26 mouse cellular contexts compared by ENCODE assay signal in genomic region chr15:102500479-102500878, GRCm38 (mm10). TPM values are rescaled to one million over a fixed set of nuclear protein-coding genes. Genes with fewer than 3 reads are reported as not detected.
DNase-seq lines count a peak whose midpoint lies in the region; ATAC-seq and TF ChIP-seq lines count a peak whose summit lies in the region.
"Had no signal": no experiment of that assay in that cellular context is flagged by ENCODE, and none has a peak within 500 bp of the region (broad histone marks: within the 10 kb centered on the region; RNA-seq: fewer than 3 reads in every experiment).

No protein-coding gene starts in this region.

- TF ChIP-seq EP300 in CH12.LX (IDR thresholded peaks at IDR 0.05; ENCODE audit: low read length): no peak

- H3K9ac ChIP-seq in forebrain, embryonic 12.5 days: no peak overlapping the region
- H3K9ac ChIP-seq in forebrain, embryonic 15.5 days (replicated peaks): no peak overlapping the region
- H3K9ac ChIP-seq in CH12.LX (ENCODE audit: insufficient read depth, low read depth): no peak overlapping the region
- H3K9ac ChIP-seq in forebrain, embryonic 14.5 days (ENCODE audit: low read length): no peak overlapping the region
- H3K9ac ChIP-seq: embryonic facial prominence, embryonic 12.5 days; forebrain, postnatal 0 days had no signal

- TF ChIP-seq RAD21 in CH12.LX (IDR thresholded peaks at IDR 0.05; ENCODE audit: low read depth, low read length): no peak

- 95% methylated on average over 5 of the region's 5 CpGs for WGBS in forebrain, embryonic 12.5 days
- WGBS in forebrain, embryonic 15.5 days: 90% methylated on average over 5 of the region's 5 CpGs
- 87% methylated on average over 5 of the region's 5 CpGs for WGBS in forebrain, embryonic 14.5 days

- TF ChIP-seq CTCF in layer of hippocampus, adult 2 months (conservative IDR thresholded peaks at IDR 0.05): no peak
- TF ChIP-seq CTCF in CH12.LX (conservative IDR thresholded peaks at IDR 0.05 in 1 of 2, IDR thresholded peaks at IDR 0.05 in 1 of 2; ENCODE audit: low read depth in 2 of 2, low read length in 2 of 2): no peak

- H3K4me2 ChIP-seq in forebrain, embryonic 12.5 days: no peak overlapping the region
- no peak overlapping the region for H3K4me2 ChIP-seq in forebrain, embryonic 15.5 days (replicated peaks)
- H3K4me2 ChIP-seq in CH12.LX (ENCODE audit: insufficient read depth, low read depth, poor library complexity, severe bottlenecking) (no peak overlapping the region), myocyte (ENCODE audit: low read depth) (no peak overlapping the region)
- no peak overlapping the region for H3K4me2 ChIP-seq in forebrain, embryonic 14.5 days (ENCODE audit: low read length)
- H3K4me2 ChIP-seq: embryonic facial prominence, embryonic 12.5 days had no signal

- no peak overlapping the region for H3ac ChIP-seq in myocyte (ENCODE audit: control insufficient read depth, insufficient read length)

- TF ChIP-seq POLR2A in CH12.LX (IDR thresholded peaks at IDR 0.05; ENCODE audit: low read depth, low read length) (peak; percentile 31; the same call in 1 of the 2 replicates), myocyte (IDR thresholded peaks at IDR 0.05; ENCODE audit: insufficient read length, low read depth) (no peak)

- no peak overlapping the region for H3K27ac ChIP-seq in forebrain, embryonic 12.5 days
- no peak overlapping the region for H3K27ac ChIP-seq in forebrain, embryonic 15.5 days (replicated peaks)
- H3K27ac ChIP-seq in layer of hippocampus, adult 2 months: peak overlapping the region; percentile 76; the same call in 1 of the 2 replicates
- no peak overlapping the region for H3K27ac ChIP-seq in CH12.LX (ENCODE audit: insufficient read depth, low read depth)
- no peak overlapping the region for H3K27ac ChIP-seq in forebrain, embryonic 14.5 days (ENCODE audit: low read depth, low read length)
- H3K27ac ChIP-seq: embryonic facial prominence, embryonic 10.5 days; embryonic facial prominence, embryonic 12.5 days had no signal

- in situ Hi-C loops in CH12.LX (cut with MboI; ENCODE audit: low pct_ligation_motif_present, low pct_unique_long_range_greater_than_20kb, low sequenced_read_pairs): no loop called here

- no peak for DNase-seq in layer of hippocampus, adult 2 months (ENCODE audit: low spot score in 2 of 2)
- DNase-seq in layer of hippocampus, adult 11-12 months (ENCODE audit: low spot score): no peak
- DNase-seq in CH12.LX (ENCODE audit: extremely low read depth): no peak
- DNase-seq in gastrocnemius, postnatal 10 days: no peak
- DNase-seq in forebrain, embryonic 14.5 days (ENCODE audit: low spot score): no peak
- DNase-seq: adrenal gland, adult 8-10 months; adrenal gland, postnatal 14 days; adrenal gland, postnatal 36 days; B cell, adult 2 months; cerebellum, adult 11-12 months; cerebellum, adult 2 months; cerebellum, postnatal 10 days; cerebellum, postnatal 25 days; forebrain, postnatal 0 days had no signal

- dilution Hi-C loops in CH12.LX (cut with MboI; ENCODE audit: extremely low pct_ligation_motif_present, extremely low pct_unique_long_range_greater_than_20kb, low sequenced_read_pairs): no loop called here

- H3K79me2 ChIP-seq in CH12.LX (replicated peaks; ENCODE audit: control insufficient read depth, extremely low read depth, insufficient read depth, poor library complexity, severe bottlenecking) (peaks cover 11% of the 10 kb centered on the region), myocyte (ENCODE audit: control insufficient read depth, insufficient read depth) (peaks cover 21% of the 10 kb centered on the region)

- H3K27me3 ChIP-seq in forebrain, embryonic 12.5 days: no peaks in the 10 kb centered on the region
- no peaks in the 10 kb centered on the region for H3K27me3 ChIP-seq in forebrain, embryonic 15.5 days
- H3K27me3 ChIP-seq in CH12.LX (replicated peaks): no peaks in the 10 kb centered on the region
- no peaks in the 10 kb centered on the region for H3K27me3 ChIP-seq in myocyte (ENCODE audit: control insufficient read depth, insufficient read depth, insufficient read length)
- H3K27me3 ChIP-seq in forebrain, embryonic 14.5 days (replicated peaks; ENCODE audit: control insufficient read depth, insufficient read depth, low read length): no peaks in the 10 kb centered on the region
- H3K27me3 ChIP-seq: embryonic facial prominence, embryonic 12.5 days; Patski had no signal

- peaks cover 94% of the 10 kb centered on the region for H3K36me3 ChIP-seq in forebrain, embryonic 12.5 days (replicated peaks)
- peaks cover 90% of the 10 kb centered on the region for H3K36me3 ChIP-seq in forebrain, embryonic 15.5 days
- H3K36me3 ChIP-seq in CH12.LX (replicated peaks in 1 of 2; ENCODE audit: control insufficient read depth in 1 of 2, insufficient read depth in 1 of 2, low read length in 1 of 2) (peaks cover 78 to 95% of the 10 kb centered on the region in 2 experiments), myocyte (ENCODE audit: control insufficient read depth, insufficient read depth) (peaks cover 93% of the 10 kb centered on the region)
- H3K36me3 ChIP-seq in forebrain, embryonic 14.5 days (ENCODE audit: control insufficient read depth, insufficient read depth, low read length): peaks cover 97% of the 10 kb centered on the region

- no peaks in the 10 kb centered on the region for H3K4me1 ChIP-seq in forebrain, embryonic 12.5 days
- H3K4me1 ChIP-seq in forebrain, embryonic 15.5 days: no peaks in the 10 kb centered on the region
- H3K4me1 ChIP-seq in CH12.LX (ENCODE audit: control insufficient read depth in 1 of 2, insufficient read depth in 2 of 2): no peaks in the 10 kb centered on the region; a peak in 1 of 4 replicates
- no peaks in the 10 kb centered on the region for H3K4me1 ChIP-seq in forebrain, embryonic 14.5 days (ENCODE audit: control insufficient read depth, insufficient read depth, low read length)
- H3K4me1 ChIP-seq: embryonic facial prominence, embryonic 12.5 days had no signal

- ATAC-seq in forebrain, embryonic 12.5 days (ENCODE audit: low FRiP score): 0 out of 2 replicates have a peak, but pooled peaks have one; percentile 10
- no peak for ATAC-seq in forebrain, embryonic 15.5 days (replicated peaks)
- no peak for ATAC-seq in forebrain, embryonic 14.5 days
- ATAC-seq: activated CD4-positive, CD25-positive, alpha-beta regulatory T cell, adult 4 months; CD4-positive, CD25-positive, alpha-beta regulatory T cell, adult 4 months; Patski had no signal

- no peaks in the 10 kb centered on the region for H3K9me3 ChIP-seq in forebrain, embryonic 12.5 days
- H3K9me3 ChIP-seq in forebrain, embryonic 15.5 days: no peaks in the 10 kb centered on the region
- no peaks in the 10 kb centered on the region for H3K9me3 ChIP-seq in CH12.LX (replicated peaks; ENCODE audit: low read length)
- H3K9me3 ChIP-seq in forebrain, embryonic 14.5 days (replicated peaks; ENCODE audit: control insufficient read depth, low read length): no peaks in the 10 kb centered on the region
- H3K9me3 ChIP-seq: embryonic facial prominence, embryonic 10.5 days; embryonic facial prominence, embryonic 12.5 days had no signal

- H3K4me3 ChIP-seq in forebrain, embryonic 12.5 days (replicated peaks): no peak overlapping the region
- H3K4me3 ChIP-seq in forebrain, embryonic 15.5 days: no peak overlapping the region
- H3K4me3 ChIP-seq in layer of hippocampus, adult 2 months: no peak overlapping the region
- H3K4me3 ChIP-seq in CH12.LX (replicated peaks in 1 of 3; ENCODE audit: low read depth in 2 of 3, low read length in 2 of 3, poor library complexity in 1 of 3) (no peak overlapping the region), myocyte (no peak overlapping the region)
- no peak overlapping the region for H3K4me3 ChIP-seq in forebrain, embryonic 14.5 days (ENCODE audit: low read depth, low read length)
- H3K4me3 ChIP-seq: embryonic facial prominence, embryonic 10.5 days; embryonic facial prominence, embryonic 12.5 days had no signal

RNA-seq across cellular contexts. Expression of gene Gm10337, which starts 3.0 kb away (rescaled TPM):
- 3.9 and 7.9 TPM in 2 replicates for polyA plus RNA-seq in forebrain, embryonic 12.5 days (2016; fragmentation: Nextera tagmentation; extraction: Ambion mirVana)
- polyA plus RNA-seq in forebrain, embryonic 15.5 days (2015; fragmentation: Nextera tagmentation; extraction: Ambion mirVana): 6.0 and 6.1 TPM in 2 replicates
- total RNA-seq in layer of hippocampus, adult 2 months (2021): not detected
- total RNA-seq in CH12.LX (2012; rRNA removed): not detected in 2 replicates
- not detected in 2 replicates for total RNA-seq in CH12.LX (2014; rRNA removed)
- polyA plus RNA-seq in CH12.LX (2012; ENCODE audit: insufficient read length, low read depth): not detected in 2 replicates
- polyA plus RNA-seq in myocyte (2012; fragmentation: generic; extraction: Trizol): not detected
- total RNA-seq in gastrocnemius, postnatal 10 days (2021): not detected
- 13.4 TPM in 1 of 2 replicates, not detected in the other for polyA plus RNA-seq in forebrain, embryonic 14.5 days (2014; fragmentation: Nextera tagmentation; extraction: Ambion mirVana)
- total RNA-seq: adrenal gland, adult 18-20 months; adrenal gland, postnatal 14 days; adrenal gland, postnatal 36 days; ES-E14; forebrain, postnatal 0 days had no signal
- polyA plus RNA-seq: activated CD4-positive, CD25-positive, alpha-beta regulatory T cell, adult 4 months; CD4-positive, CD25-positive, alpha-beta regulatory T cell, adult 4 months; cerebellum, adult 2 months; cortical plate, adult 2 months; embryonic facial prominence, embryonic 12.5 days; forebrain, embryonic 11.5 days had no signal

RNA-seq across cellular contexts. Expression of gene Map3k12, which starts 16.4 kb away (rescaled TPM):
- polyA plus RNA-seq in forebrain, embryonic 12.5 days (2016; fragmentation: Nextera tagmentation; extraction: Ambion mirVana): 39.4 and 40.1 TPM in 2 replicates
- polyA plus RNA-seq in forebrain, embryonic 15.5 days (2015; fragmentation: Nextera tagmentation; extraction: Ambion mirVana): 55.3 and 55.9 TPM in 2 replicates
- 10 to 100 TPM; 95.0 to 99.9 TPM for total RNA-seq in layer of hippocampus, adult 2 months (2021)
- total RNA-seq in CH12.LX (2012; rRNA removed) (2.8 and 3.0 TPM in 2 replicates), CH12.LX (2014; rRNA removed) (1.4 and 1.5 TPM in 2 replicates)
- polyA plus RNA-seq in CH12.LX (2012; ENCODE audit: insufficient read length, low read depth) (2.3 and 3.0 TPM in 2 replicates), myocyte (2012; fragmentation: generic; extraction: Trizol) (5.9 TPM)
- 1 to 10 TPM; 3.8 to 4.9 TPM for total RNA-seq in gastrocnemius, postnatal 10 days (2021)
- polyA plus RNA-seq in forebrain, embryonic 14.5 days (2014; fragmentation: Nextera tagmentation; extraction: Ambion mirVana): 28.6 and 36.9 TPM in 2 replicates

RNA-seq across cellular contexts. Expression of gene Tarbp2, which starts 17.5 kb away (rescaled TPM):
- 91.9 and 93.5 TPM in 2 replicates for polyA plus RNA-seq in forebrain, embryonic 12.5 days (2016; fragmentation: Nextera tagmentation; extraction: Ambion mirVana)
- 102 and 103 TPM in 2 replicates for polyA plus RNA-seq in forebrain, embryonic 15.5 days (2015; fragmentation: Nextera tagmentation; extraction: Ambion mirVana)
- 10 to 100 TPM; 36.2 to 37.7 TPM for total RNA-seq in layer of hippocampus, adult 2 months (2021)
- total RNA-seq in CH12.LX (2012; rRNA removed): 75.6 and 95.5 TPM in 2 replicates
- total RNA-seq in CH12.LX (2014; rRNA removed): 53.1 and 62.2 TPM in 2 replicates
- 105 and 136 TPM in 2 replicates for polyA plus RNA-seq in CH12.LX (2012; ENCODE audit: insufficient read length, low read depth)
- polyA plus RNA-seq in myocyte (2012; fragmentation: generic; extraction: Trizol): 76.2 TPM
- total RNA-seq in gastrocnemius, postnatal 10 days (2021): 10 to 100 TPM; 45.7 to 49.2 TPM
- polyA plus RNA-seq in forebrain, embryonic 14.5 days (2014; fragmentation: Nextera tagmentation; extraction: Ambion mirVana): 83.9 and 90.7 TPM in 2 replicates

RNA-seq across cellular contexts. Expression of gene Npff, which starts 24.3 kb away (rescaled TPM):
- 2.7 and 2.9 TPM in 2 replicates for polyA plus RNA-seq in forebrain, embryonic 12.5 days (2016; fragmentation: Nextera tagmentation; extraction: Ambion mirVana)
- polyA plus RNA-seq in forebrain, embryonic 15.5 days (2015; fragmentation: Nextera tagmentation; extraction: Ambion mirVana): 2.4 and 2.5 TPM in 2 replicates
- 1 to 10 TPM; 5.5 TPM for total RNA-seq in layer of hippocampus, adult 2 months (2021)
- total RNA-seq in CH12.LX (2012; rRNA removed) (0.76 and 1.0 TPM in 2 replicates), CH12.LX (2014; rRNA removed) (0.82 and 1.1 TPM in 2 replicates)
- polyA plus RNA-seq in CH12.LX (2012; ENCODE audit: insufficient read length, low read depth) (2.1 and 2.7 TPM in 2 replicates), myocyte (2012; fragmentation: generic; extraction: Trizol) (0.84 TPM)
- total RNA-seq in gastrocnemius, postnatal 10 days (2021): 1 to 10 TPM; 1.2 to 3.4 TPM
- 1.3 and 1.4 TPM in 2 replicates for polyA plus RNA-seq in forebrain, embryonic 14.5 days (2014; fragmentation: Nextera tagmentation; extraction: Ambion mirVana)

RNA-seq across cellular contexts. Expression of gene Pcbp2, which starts 30.1 kb away (rescaled TPM):
- polyA plus RNA-seq in forebrain, embryonic 12.5 days (2016; fragmentation: Nextera tagmentation; extraction: Ambion mirVana): 191 and 192 TPM in 2 replicates
- 155 and 161 TPM in 2 replicates for polyA plus RNA-seq in forebrain, embryonic 15.5 days (2015; fragmentation: Nextera tagmentation; extraction: Ambion mirVana)
- total RNA-seq in layer of hippocampus, adult 2 months (2021): 100 to 1,000 TPM; 496 to 505 TPM
- total RNA-seq in CH12.LX (2012; rRNA removed): 263 and 281 TPM in 2 replicates
- 308 and 379 TPM in 2 replicates for total RNA-seq in CH12.LX (2014; rRNA removed)
- polyA plus RNA-seq in CH12.LX (2012; ENCODE audit: insufficient read length, low read depth): 1,350 and 1,545 TPM in 2 replicates
- 892 TPM for polyA plus RNA-seq in myocyte (2012; fragmentation: generic; extraction: Trizol)
- total RNA-seq in gastrocnemius, postnatal 10 days (2021): 100 to 1,000 TPM; 476 to 508 TPM
- polyA plus RNA-seq in forebrain, embryonic 14.5 days (2014; fragmentation: Nextera tagmentation; extraction: Ambion mirVana): 187 and 226 TPM in 2 replicates
